Mouse (Mus musculus) frontal cortex, postnatal 25 days (tissue): ENCODE data around the gene Triobp.

ENCODE experiments used
- DNase-seq, 2 experiments: peaks; one replicate each; pipeline ENCODE4 v3.0.0; 2022; ENCODE audit warnings: low spot score in 2 of 2

The Triobp gene

DNA sequence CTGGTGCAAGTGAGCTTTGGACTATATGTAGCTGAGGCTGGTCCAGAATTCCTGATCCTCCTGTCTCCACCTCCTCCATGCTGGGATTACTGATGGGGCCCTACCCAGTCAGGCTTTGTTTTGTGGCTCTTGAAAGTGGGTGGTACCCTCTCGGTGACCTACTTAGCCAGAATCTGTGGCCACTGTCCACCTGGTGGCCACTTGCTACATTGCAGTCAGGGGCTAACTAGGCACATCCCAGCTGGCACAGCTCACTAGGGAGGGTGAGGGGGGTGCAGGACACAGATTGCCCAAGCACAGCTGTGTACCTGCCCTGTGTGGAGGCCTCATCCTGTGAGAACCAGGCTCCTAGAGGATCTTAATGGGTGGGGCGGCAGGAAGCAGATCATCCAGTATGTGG is 15.4 kb downstream of the Triobp start:
- DNase-seq = peak in 1 of 2 experiments; percentile 21

DNA sequence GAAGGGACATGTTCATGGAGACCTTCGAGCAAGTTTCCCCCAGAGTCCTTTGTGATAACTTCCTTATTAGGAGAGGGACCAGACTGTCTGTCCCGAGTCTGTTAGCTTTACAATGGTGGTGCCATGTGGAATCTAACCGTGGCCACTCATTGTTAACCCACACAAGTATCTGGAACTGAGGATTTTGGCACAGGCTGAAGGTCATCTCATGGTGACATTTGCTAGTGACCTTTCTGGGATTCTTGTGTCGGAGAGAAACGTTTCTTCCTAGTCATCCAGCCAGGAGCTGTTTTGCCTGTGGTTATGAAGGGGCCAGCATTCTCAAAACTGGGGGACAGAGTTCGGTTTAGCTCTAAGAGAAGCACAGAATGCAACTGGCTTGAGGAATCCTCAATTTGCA is 24.1 kb downstream of the Triobp start:
- DNase-seq = no peak

DNA sequence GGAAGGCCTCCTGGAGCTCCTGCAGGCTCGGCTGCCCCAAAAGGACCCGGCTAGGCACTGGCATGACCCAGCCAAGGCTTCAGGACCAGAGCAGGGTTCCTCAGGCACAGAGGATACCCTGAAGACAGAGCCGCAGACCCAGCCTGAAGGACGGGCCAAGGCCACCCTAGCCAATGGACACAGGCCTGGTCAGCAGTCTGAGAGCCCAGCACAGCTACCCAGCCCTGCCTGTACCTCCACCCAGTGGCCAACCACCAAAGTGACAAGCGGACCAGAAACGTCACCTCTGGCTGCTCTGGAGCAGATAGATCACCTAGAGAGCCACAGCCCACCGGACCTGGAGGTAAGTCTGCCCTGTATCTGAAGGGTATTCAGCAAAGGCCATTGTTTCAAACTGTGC is 26.4 kb downstream of the Triobp start:
- no peak for DNase-seq

DNA sequence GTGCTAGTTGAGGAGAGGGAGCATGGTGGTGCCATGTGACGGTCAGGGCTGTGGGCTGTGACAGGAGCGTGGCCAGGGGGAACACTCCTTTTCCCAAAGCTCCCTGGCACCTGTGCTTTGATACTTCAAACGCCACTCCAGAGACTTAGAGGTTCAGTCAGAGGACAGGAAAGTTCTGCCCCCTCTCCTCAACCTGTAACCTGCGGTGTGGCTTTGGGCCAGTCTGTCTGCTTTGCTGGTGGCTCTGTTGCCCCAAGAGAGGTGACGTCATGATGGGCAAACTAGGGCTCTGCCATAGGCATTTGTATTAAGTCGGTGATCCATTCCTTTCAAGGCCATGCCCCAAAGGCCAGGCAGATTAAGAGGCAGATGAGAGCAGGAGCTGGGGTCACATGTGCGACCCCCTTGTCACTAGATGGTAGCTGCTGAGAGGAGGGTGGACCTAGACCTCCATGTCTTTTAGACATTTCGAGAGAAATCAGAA is 30.2 kb downstream of the Triobp start:
- DNase-seq = no peak

DNA sequence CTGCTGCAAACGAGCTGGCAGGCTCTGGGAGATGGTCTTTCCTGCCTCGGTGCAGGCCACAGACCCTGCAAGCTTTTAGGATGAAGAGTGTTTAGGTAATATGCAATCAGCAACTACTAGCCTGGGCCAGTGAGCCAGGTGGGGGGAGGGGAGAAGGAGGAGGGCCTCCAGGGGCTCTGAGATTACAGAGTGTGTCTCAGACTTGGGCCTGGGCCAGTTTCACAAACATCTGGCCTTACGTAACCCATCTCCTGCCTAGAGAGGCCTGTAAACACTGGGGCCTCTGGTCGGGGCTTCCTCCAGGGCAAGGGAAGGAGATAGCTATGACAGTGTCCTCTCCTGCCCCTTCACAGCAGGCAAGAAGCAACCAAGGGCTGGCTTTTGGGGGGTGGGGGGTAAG is 31.4 kb downstream of the Triobp start:
- DNase-seq = no peak

DNA sequence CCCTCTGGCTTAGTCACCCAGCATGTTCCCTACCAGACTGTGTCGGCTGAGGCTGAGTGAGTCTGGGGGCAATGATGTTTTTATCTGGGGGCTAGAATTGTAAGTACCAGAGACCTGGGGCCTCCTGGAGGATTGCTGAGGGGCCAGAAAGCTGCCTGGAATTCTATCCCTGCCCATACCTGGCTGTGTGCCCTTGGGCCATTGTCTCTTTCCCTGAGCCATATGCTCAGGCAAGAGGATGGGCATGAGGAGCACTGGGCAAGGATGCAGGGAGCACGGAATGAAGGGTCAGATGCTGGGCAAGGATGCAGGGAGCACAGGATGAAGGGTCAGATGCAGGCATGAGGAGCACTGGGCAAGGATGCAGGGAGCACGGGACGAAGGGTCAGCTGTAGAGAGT is 32.6 kb downstream of the Triobp start:
- no peak for DNase-seq

DNA sequence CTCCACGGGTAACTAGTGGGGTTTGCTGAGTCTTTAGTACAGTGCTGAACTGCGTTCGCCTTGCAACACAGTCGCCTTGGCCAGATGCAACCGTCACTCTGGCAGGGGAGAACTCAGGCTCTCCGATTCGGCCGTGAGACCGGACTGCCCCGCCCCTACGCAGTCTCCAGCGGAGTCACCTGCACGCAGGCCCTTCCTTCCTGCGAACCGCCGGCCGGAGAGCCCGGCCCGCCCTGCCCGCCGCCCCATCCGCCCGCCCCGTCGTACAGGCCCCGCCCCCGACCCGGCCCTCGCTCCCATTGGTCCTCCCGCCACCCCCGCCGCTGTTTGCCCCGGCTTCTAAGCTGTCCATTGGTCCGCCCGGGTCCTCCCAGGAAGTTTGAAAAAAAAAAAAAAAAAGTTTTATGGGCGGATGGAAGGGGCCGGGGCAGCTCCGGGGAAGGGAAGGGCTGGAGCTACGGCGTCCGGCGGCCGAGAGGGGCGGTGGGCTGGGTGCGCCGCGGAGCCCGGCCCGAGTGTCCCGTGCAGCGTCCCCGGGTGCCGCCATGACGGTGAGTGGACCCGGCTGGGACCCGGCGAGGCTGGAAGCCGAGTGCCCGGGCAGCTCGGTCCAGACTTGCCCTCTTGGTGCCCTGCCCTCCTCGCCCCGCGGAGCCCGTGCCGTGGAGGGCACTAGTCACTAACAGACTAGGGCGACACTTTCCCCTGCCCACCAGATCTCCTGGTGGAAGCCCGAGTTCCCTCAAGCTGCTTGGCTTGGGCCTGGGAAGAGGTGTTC is 35.3 kb downstream of the Triobp start:
- DNase-seq = no peak

DNA sequence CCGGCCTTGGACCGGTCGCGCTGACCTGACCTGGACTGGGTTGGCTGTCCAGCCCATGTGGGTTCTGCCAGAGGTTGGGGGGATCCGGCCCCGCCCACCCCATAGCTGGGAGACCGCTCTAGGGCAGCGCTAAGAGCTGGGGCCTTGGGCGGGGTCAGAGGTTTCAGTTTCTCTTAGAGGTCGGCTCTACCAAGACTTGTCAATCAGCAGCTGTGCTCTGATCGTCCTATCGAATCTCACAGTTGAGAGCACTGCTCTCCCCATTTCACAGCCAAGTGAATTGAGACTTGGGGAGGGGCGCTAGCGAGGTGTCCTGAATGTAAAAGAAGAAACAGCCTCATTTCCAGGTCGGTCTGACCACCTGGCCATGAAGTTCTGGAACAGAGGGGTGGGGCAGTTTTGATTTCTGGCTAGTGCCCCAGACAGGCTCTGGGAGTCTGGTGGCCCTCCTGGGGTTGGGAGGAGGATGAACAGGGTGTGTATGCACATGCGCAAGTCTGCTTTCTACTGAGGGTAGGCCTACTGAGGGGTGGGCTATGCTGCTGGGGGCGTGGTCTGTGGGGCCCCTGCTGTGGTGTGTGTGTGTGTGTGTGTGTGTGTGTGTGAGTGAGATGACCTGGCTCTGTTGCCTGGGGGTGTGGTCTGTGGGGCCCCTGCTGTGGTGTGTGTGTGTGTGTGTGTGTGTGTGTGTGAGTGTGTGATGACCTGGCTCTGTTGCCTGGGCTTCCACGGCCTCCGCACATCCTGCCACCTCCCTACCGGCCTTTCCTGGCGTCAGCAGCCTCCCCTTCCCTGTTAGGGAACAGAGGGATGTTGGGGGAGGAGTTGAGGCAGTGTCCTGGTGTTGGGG is 36.1 kb downstream of the Triobp start:
- no peak for DNase-seq

DNA sequence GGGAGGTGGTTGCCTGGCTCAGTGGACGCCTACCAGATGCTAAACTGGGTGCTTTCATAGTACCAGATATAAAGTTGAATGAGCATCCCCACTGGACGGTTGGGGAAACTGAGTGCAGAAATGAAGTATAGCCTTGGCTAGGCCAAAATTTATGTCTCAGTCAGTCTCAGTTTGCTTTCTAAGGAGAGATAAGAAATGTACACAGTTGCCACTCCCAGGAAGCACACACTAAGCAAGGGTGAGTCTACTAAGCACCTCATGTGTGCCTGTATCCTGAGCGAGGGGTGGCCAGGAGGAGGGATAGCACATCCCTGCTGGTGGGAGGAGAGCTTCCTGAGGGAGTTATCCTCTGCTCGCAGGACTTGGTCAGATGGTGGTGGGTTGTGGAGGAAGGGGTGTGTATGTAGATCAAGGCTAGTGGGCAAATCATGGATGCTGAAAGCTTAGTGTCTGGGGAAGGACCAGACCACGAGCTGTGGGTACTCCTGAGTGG is 36.8 kb downstream of the Triobp start:
- DNase-seq = no peak

DNA sequence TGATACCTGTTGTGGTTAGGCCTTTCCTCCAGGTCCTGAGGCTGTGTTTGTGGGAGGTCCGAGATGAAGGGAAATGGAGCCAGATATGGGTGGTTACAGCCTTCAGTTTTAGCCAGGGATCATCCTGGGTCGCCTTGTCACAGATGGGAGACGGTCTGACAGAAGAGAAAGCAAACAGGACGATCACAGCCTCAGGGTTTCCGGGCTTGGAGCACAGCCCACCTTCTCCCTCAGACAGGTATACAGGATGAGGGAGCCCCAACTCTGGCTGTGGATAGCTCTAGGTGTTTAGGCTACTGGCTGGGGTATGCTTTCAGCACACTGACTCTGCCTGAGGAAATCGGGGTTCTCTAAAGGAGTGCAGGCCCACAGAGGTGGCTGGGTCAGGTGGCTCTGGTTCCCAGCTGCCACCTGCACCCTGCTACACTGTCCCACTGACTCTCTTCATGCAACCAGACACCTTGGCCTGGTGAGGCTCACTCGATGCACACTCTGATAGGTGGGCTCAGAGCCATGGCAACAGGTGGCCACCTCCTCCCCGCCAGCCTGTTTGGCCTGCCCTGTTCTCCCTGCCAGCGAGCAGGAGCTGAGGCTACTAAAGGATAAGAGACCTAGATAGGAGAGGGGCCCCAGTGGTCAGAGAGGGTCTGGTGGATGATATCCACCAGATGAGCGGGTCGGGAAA is 39.2 kb downstream of the Triobp start:
- DNase-seq = no peak

DNA sequence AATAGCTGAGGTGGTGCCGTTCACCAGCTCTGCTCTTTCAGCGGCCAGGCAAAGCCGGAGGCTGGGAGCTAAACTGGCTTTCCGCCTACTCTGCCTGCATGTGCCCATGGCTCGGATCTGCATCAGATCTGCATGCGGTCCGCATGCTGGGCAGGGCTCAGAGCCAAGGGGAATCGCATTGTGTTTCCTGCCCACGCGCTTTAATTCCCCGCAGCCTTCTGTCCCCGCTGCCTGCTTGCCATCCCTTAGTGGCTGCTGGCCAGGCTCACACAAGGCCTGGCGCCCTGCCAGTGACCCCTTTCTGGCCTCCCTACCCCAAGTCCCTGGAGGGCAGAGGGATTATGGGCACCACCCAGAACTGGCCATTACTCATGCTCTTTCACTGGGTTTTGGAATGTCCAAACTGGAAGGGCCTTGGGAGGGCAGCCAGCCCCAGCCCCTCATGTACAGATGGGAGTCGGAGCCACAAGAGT is 41.0 kb downstream of the Triobp start:
- DNase-seq = peak; percentile 53 to 70

DNA sequence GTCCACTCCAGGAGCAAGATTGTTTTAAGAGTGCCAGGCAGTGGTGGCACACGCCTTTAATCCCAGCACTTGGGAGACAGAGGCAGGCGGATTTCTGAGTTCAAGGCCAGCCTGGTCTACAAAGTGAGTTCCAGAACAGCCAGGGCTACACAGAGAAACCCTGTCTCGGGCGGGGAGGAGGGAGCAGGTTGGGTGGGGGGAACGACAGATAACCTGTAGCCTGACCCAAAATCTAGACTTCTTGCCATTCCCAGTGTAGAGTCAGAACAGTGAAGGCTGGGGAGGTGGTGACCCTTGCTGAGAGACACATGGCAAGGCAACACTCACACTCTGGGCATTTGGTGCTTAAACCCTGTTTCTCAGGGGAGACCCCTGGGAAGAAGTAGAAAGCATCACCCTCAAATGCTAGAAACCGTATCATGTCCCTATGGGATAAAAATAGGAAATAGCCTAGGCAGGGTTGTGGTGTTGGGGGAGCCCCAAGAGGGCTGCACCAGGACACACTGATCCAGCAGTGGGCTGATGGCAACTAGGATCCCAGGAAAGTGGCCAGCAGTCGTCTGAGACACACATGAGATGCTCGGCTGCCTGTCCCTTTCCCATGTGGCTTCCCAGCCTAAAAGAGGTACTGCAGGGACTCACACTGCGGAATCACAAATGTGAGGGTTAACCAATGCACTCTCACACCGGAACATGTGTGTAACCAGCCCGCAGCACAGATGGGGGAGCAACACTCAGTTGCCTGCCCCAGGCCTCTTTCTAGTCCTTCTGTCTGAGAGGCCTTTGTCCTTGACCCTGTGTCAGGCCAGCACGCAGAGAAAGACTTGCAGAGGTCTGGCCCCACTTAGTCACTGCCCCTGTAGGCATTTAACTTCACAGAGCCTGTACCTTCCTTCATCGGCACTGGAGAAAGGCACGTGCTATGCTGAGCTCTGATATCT is 41.9 kb downstream of the Triobp start:
- no peak for DNase-seq

DNA sequence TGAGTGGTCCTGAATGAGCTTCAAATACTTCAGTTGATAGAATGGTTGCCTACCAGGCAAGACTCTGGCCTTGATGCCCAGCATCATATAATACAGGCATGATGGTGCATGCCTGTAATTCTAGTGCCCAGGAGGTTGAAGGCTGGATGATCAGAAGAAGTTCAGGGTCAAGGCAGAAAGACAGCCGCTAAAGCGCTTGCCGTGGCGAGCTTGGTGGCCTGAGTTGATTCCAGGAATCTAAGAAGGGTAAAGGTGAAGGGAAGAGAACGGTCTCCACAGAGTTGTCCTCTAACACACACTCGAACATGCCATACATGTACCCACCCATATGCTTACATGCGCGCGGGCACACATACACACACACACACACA is 42.6 kb downstream of the Triobp start:
- DNase-seq = no peak

DNA sequence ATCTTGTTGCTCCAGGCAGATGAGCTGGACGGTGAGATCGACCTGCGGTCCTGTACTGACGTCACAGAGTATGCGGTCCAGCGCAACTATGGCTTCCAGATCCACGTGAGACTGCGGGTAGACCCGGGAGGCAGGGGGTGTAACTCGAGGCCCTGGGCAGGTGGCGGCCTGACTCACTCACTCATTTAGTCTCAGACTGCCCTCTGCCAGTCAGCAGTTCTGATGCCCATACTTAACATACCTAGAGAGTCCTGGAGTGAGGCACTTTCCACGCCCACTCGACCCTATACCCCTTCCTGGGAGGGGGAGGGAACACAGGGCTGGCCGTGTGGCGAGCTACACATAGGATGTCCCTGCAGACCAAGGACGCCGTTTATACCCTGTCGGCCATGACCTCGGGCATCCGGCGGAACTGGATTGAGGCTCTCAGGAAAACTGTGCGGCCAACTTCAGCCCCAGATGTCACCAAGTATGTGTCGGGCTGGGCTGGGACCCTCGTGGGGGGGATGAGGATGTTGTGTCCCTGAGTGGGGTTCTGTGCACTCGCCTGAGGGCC is 43.5 kb downstream of the Triobp start:
- DNase-seq = no peak

DNA sequence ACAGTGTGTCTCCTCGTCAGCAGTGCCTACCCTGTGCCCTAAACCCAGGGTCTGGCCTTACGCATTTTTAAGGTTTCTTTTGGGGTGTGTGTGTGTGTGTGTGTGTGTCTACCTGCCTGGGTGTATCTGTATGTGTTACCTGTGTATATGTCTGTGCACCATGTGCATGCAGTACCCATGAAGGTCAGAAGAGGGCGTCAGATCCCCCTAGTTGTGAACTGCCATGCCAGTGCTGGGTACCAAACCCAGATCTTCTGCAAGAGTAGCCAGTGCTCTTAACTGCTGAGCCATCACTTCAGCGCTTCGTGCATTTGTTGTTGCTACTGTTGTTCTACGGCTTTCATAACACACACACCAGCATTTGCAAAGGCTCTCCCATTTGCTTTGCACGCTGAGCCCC is 44.7 kb downstream of the Triobp start:
- DNase-seq = no peak

DNA sequence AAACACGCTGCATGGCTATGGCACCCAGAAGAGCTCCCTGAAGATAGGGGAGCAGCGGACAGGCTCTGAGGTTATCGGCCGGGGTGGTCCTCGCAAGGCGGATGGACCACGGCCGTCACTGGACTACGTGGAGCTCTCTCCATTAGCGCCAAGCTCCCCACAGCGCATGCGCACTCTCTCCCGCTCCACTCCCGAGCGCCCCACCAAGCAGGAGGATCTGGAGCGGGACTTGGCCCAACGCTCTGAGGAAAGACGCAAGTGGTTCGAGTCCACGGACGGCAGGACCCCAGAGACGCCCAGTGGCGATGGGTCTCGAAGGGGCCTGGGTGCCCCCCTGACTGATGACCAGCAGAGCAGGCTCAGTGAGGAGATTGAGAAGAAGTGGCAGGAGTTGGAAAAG is 45.4 kb downstream of the Triobp start:
- DNase-seq = no peak

DNA sequence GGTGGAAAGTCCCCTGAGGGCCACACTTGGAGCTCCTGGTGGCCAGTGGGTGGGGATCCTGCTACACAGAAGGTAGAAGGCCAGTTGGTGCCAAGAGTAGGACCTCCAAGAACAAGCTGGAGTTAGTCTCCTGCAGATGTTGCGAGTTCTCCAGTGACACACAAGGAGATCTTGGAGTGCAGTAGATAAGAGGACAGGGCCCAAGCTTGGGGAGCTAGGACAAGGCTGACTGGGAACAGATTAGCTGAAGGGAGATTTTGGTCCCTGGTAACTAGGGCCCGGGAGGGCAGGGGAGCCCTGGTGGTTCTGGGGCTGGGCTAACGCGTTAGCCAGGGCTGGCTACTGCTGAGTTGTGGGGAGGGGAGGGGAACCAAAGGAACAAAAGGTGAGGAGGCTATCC is 48.4 kb downstream of the Triobp start:
- DNase-seq = no peak

DNA sequence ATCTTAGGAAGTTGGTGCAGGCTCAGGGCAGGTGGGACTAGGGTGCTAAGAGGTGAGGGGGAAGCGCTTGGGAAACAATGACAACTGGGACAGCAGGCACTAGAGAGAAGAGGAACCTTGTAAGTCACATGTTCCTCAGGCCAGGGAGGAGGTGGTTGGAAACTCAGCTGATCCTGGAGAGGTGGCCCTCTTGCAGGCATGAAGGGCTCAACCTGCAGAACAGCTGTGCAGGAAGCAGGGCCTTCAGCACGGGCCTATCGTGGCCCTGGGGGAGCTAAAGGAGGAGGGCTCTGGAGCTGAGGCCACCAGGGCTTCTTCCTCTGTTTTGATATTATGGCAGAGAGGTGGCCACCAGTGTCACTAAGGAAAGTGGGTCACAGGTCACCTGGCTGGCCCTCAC is 49.1 kb downstream of the Triobp start:
- DNase-seq = no peak

DNA sequence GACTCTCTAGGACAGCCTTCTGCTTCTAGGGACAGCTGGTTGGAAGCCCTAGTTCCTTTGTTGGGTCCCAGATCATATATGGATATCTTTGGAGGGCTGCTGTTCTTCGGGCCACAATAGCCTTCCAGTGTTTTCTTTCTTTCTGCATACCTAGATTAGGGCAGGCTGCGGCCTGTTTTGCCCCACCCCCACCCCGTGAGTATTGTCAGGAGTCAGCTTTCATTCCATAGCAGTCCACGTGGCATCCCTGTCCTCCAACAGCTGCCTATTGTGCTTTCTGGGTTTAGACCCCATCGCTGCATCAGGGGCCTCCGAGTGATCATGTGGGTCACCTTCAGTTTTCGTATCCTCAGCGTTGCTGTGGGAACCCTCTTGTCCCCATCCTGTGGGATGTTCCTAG is 50.8 kb downstream of the Triobp start:
- DNase-seq = no peak

DNA sequence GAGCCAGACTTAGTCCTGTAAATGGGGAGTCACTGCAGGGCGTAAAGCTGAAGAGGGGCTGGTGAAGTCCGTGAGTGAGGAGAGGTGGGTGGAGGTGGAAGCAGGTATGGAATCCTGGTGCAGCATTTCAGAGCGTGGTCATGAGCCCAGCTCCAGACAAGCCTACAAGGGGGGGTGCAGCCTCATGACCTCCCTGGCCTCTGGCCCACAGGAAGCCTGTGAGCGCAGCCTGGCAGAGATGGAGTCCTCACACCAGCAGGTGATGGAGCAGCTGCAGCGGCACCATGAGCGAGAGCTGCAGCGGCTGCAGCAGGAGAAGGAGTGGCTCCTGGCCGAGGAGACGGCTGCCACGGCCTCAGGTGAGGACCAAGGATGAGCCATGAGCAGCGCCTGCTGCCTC is 52.1 kb downstream of the Triobp start:
- DNase-seq = no peak

DNA sequence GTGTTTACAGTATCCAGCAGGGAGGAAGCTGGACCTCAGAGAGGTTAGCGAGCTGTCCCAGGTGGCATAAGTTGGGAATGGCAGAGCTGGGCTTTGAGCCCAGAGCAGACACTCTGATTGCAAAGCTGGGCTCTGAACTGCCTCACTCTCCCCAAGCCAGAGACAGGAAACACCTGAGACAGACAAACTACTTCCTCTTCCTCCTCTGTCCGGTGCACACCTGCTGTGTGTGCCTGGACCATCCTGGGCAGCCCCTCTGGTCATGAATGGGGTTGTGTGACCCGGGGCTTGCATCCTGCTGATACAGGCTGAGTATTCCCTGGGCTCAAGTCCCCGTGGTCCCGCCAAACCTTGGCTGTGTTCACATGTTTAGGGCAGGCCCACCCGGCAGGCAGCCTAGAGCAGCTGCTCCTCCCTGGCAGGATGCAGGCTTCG is 52.9 kb downstream of the Triobp start:
- DNase-seq = no peak
